ENCODE assay signal across 29 mouse cellular contexts in genomic region chr6:145636682-145637081, GRCm38 (mm10). TPM values are rescaled to one million over a fixed set of nuclear protein-coding genes. Genes with fewer than 3 reads are reported as not detected.
DNase-seq lines count a peak whose midpoint lies in the region; ATAC-seq and TF ChIP-seq lines count a peak whose summit lies in the region.
"Had no signal": no experiment of that assay in that cellular context is flagged by ENCODE, and none has a peak within 500 bp of the region (broad histone marks: within the 10 kb centered on the region; RNA-seq: fewer than 3 reads in every experiment).

No protein-coding gene starts in this region.

- 58% methylated on average over 4 of the region's 4 CpGs for WGBS in intestine, embryonic 15.5 days
- WGBS in intestine, postnatal 0 days, result 63% methylated on average over 4 of the region's 4 CpGs
- WGBS in kidney, embryonic 16.5 days, result 42% methylated on average over 4 of the region's 4 CpGs
- WGBS in lung, embryonic 14.5 days, result 46% methylated on average over 4 of the region's 4 CpGs
- WGBS in lung, postnatal 0 days, result 60% methylated on average over 4 of the region's 4 CpGs
- 81% methylated on average over 4 of the region's 4 CpGs for whole genome bisulfite sequencing in embryonic facial prominence, embryonic 10.5 days

- H3K9me3 ChIP-seq in intestine, embryonic 15.5 days, result no peaks in the 10 kb centered on the region
- 0 out of 2 replicates have a peak, but pooled peaks cover 3% of the 10 kb centered on the region for H3K9me3 ChIP-seq in intestine, postnatal 0 days (ENCODE audit: control insufficient read depth)
- peaks cover 6% of the 10 kb centered on the region for H3K9me3 ChIP-seq in kidney, embryonic 16.5 days (ENCODE audit: low read length)
- H3K9me3 ChIP-seq in lung, embryonic 14.5 days (ENCODE audit: low read depth, low read length), result peaks cover 8% of the 10 kb centered on the region; the same call in 1 of the 2 replicates
- no peaks in the 10 kb centered on the region for H3K9me3 ChIP-seq in lung, postnatal 0 days (ENCODE audit: low read length)
- H3K9me3 ChIP-seq in embryonic facial prominence, embryonic 10.5 days, result peaks cover 4% of the 10 kb centered on the region; the same call in 1 of the 2 replicates
- H3K9me3 ChIP-seq: forebrain, embryonic 15.5 days had no signal

- H3K4me3 ChIP-seq in intestine, embryonic 15.5 days (replicated peaks), result no peak overlapping the region
- H3K4me3 ChIP-seq in intestine, postnatal 0 days (ENCODE audit: low read depth, low read length), result no peak overlapping the region
- no peak overlapping the region for H3K4me3 ChIP-seq in kidney, embryonic 16.5 days (ENCODE audit: low read length)
- H3K4me3 ChIP-seq in lung, embryonic 14.5 days (ENCODE audit: low read depth, low read length), result no peak overlapping the region
- no peak overlapping the region for H3K4me3 ChIP-seq in lung, postnatal 0 days (ENCODE audit: low read depth, low read length)
- H3K4me3 ChIP-seq in embryonic facial prominence, embryonic 10.5 days, result no peak overlapping the region
- H3K4me3 ChIP-seq: embryonic facial prominence, embryonic 12.5 days; forebrain, embryonic 13.5 days; forebrain, embryonic 15.5 days had no signal

- no peak for TF ChIP-seq CTCF in intestine, postnatal 0 days (IDR thresholded peaks at IDR 0.05; ENCODE audit: low read depth)
- no peak for TF ChIP-seq CTCF in lung, embryonic 14.5 days (IDR thresholded peaks at IDR 0.05; ENCODE audit: low read depth)
- TF ChIP-seq CTCF in lung, postnatal 0 days (IDR thresholded peaks at IDR 0.05), result no peak

- ATAC-seq in intestine, embryonic 15.5 days, result 0 out of 2 replicates have a peak, but pooled peaks have one; percentile 31
- ATAC-seq in intestine, postnatal 0 days, result no peak
- ATAC-seq in kidney, embryonic 16.5 days (ENCODE audit: low FRiP score, low TSS enrichment), result peak; percentile 53; the same call in 1 of the 2 replicates
- peak; percentile 11; the same call in 1 of the 2 replicates for ATAC-seq in lung, embryonic 14.5 days (ENCODE audit: insufficient read depth)
- ATAC-seq in lung, postnatal 0 days, result no peak
- no peak for ATAC-seq in megakaryocyte-erythroid progenitor cell, adult 5-6 weeks (replicated peaks; ENCODE audit: low FRiP score, low TSS enrichment, poor library complexity, severe bottlenecking)
- ATAC-seq: forebrain, embryonic 13.5 days; forebrain, embryonic 15.5 days had no signal

- TF ChIP-seq EP300 in lung, postnatal 0 days (IDR thresholded peaks at IDR 0.05), result no peak

- H3K27me3 ChIP-seq in intestine, embryonic 15.5 days (replicated peaks), result no peaks in the 10 kb centered on the region
- H3K27me3 ChIP-seq in intestine, postnatal 0 days (replicated peaks; ENCODE audit: control insufficient read depth, insufficient read depth, low read length), result no peaks in the 10 kb centered on the region
- H3K27me3 ChIP-seq in kidney, embryonic 16.5 days (ENCODE audit: insufficient read depth, low read length), result no peaks in the 10 kb centered on the region
- H3K27me3 ChIP-seq in lung, embryonic 14.5 days (ENCODE audit: insufficient read depth, low read length), result no peaks in the 10 kb centered on the region
- no peaks in the 10 kb centered on the region for H3K27me3 ChIP-seq in lung, postnatal 0 days (replicated peaks; ENCODE audit: insufficient read depth, low read length)
- H3K27me3 ChIP-seq in embryonic facial prominence, embryonic 10.5 days (replicated peaks; ENCODE audit: low read depth, poor library complexity, severe bottlenecking), result no peaks in the 10 kb centered on the region
- H3K27me3 ChIP-seq: embryonic facial prominence, embryonic 12.5 days; forebrain, embryonic 13.5 days; forebrain, embryonic 15.5 days had no signal

- no peak overlapping the region for H3K9ac ChIP-seq in intestine, embryonic 15.5 days
- H3K9ac ChIP-seq in intestine, postnatal 0 days (ENCODE audit: low read depth, low read length), result no peak overlapping the region
- no peak overlapping the region for H3K9ac ChIP-seq in kidney, embryonic 16.5 days (replicated peaks; ENCODE audit: low read length)
- no peak overlapping the region for H3K9ac ChIP-seq in lung, embryonic 14.5 days
- H3K9ac ChIP-seq in lung, postnatal 0 days (replicated peaks; ENCODE audit: low read depth), result no peak overlapping the region
- H3K9ac ChIP-seq: embryonic facial prominence, embryonic 12.5 days; forebrain, embryonic 13.5 days; forebrain, embryonic 15.5 days had no signal

- no peak overlapping the region for H3K4me2 ChIP-seq in intestine, embryonic 15.5 days (replicated peaks)
- H3K4me2 ChIP-seq in intestine, postnatal 0 days (replicated peaks; ENCODE audit: low read depth), result no peak overlapping the region
- H3K4me2 ChIP-seq in kidney, embryonic 16.5 days (replicated peaks; ENCODE audit: low read depth, low read length), result no peak overlapping the region
- H3K4me2 ChIP-seq in lung, embryonic 14.5 days, result no peak overlapping the region
- H3K4me2 ChIP-seq in lung, postnatal 0 days (replicated peaks; ENCODE audit: low read depth, low read length), result no peak overlapping the region
- H3K4me2 ChIP-seq: embryonic facial prominence, embryonic 12.5 days; forebrain, embryonic 13.5 days; forebrain, embryonic 15.5 days had no signal

- H3K27ac ChIP-seq in intestine, embryonic 15.5 days, result no peak overlapping the region
- no peak overlapping the region for H3K27ac ChIP-seq in intestine, postnatal 0 days (ENCODE audit: low read depth, low read length)
- no peak overlapping the region for H3K27ac ChIP-seq in kidney, embryonic 16.5 days (ENCODE audit: low read length)
- no peak overlapping the region; the same call in 1 of the 2 replicates for H3K27ac ChIP-seq in lung, embryonic 14.5 days (ENCODE audit: low read depth)
- H3K27ac ChIP-seq in lung, postnatal 0 days (ENCODE audit: low read length), result no peak overlapping the region
- 0 out of 2 replicates have a peak overlapping the region, but pooled peaks have one; percentile 8 for H3K27ac ChIP-seq in embryonic facial prominence, embryonic 10.5 days (replicated peaks)
- H3K27ac ChIP-seq: embryonic facial prominence, embryonic 12.5 days; forebrain, embryonic 13.5 days; forebrain, embryonic 15.5 days had no signal

- H3K4me1 ChIP-seq in intestine, embryonic 15.5 days (replicated peaks), result 0 out of 2 replicates have a peak, but pooled peaks cover 3% of the 10 kb centered on the region
- H3K4me1 ChIP-seq in intestine, postnatal 0 days (replicated peaks; ENCODE audit: control insufficient read depth, insufficient read depth, low read length), result no peaks in the 10 kb centered on the region
- peaks cover 3% of the 10 kb centered on the region; the same call in 1 of the 2 replicates for H3K4me1 ChIP-seq in kidney, embryonic 16.5 days (ENCODE audit: insufficient read depth, low read length)
- peaks cover 16% of the 10 kb centered on the region for H3K4me1 ChIP-seq in lung, embryonic 14.5 days (ENCODE audit: insufficient read depth)
- H3K4me1 ChIP-seq in lung, postnatal 0 days (ENCODE audit: insufficient read depth, low read depth, low read length), result no peaks in the 10 kb centered on the region
- H3K4me1 ChIP-seq in embryonic facial prominence, embryonic 10.5 days, result no peaks in the 10 kb centered on the region
- H3K4me1 ChIP-seq: embryonic facial prominence, embryonic 12.5 days; forebrain, embryonic 13.5 days; forebrain, embryonic 15.5 days had no signal

- H3K36me3 ChIP-seq in intestine, embryonic 15.5 days, result no peaks in the 10 kb centered on the region
- no peaks in the 10 kb centered on the region for H3K36me3 ChIP-seq in intestine, postnatal 0 days (ENCODE audit: control insufficient read depth, insufficient read depth)
- no peaks in the 10 kb centered on the region for H3K36me3 ChIP-seq in kidney, embryonic 16.5 days (ENCODE audit: insufficient read depth, low read length)
- H3K36me3 ChIP-seq in lung, embryonic 14.5 days (ENCODE audit: insufficient read depth), result no peaks in the 10 kb centered on the region
- no peaks in the 10 kb centered on the region for H3K36me3 ChIP-seq in lung, postnatal 0 days (ENCODE audit: insufficient read depth, low read length)
- H3K36me3 ChIP-seq in embryonic facial prominence, embryonic 10.5 days (replicated peaks), result no peaks in the 10 kb centered on the region
- H3K36me3 ChIP-seq: embryonic facial prominence, embryonic 12.5 days; forebrain, embryonic 15.5 days had no signal

- no peak for DNase-seq in kidney, adult 8-10 months
- peak; percentile 45 for DNase-seq in lung, embryonic 14.5 days
- DNase-seq in lung, postnatal 0 days (ENCODE audit: low spot score), result no peak
- DNase-seq in embryonic facial prominence, embryonic 10.5 days (ENCODE audit: low spot score), result no peak
- DNase-seq: adrenal gland, adult 2 months; adrenal gland, postnatal 10 days; adrenal gland, postnatal 25 days; cerebellum, adult 11 months; cerebellum, adult 18-20 months; cerebellum, adult 8-10 months; cerebellum, adult 9-11 months; cerebellum, postnatal 14 days; cerebellum, postnatal 36 days; embryo, embryonic 11 days had no signal

RNA-seq across cellular contexts. Expression of gene Tuba3b, which starts 21.1 kb away (rescaled TPM):
- not detected in 2 replicates for polyA plus RNA-seq in intestine, embryonic 15.5 days (2015; fragmentation: Nextera tagmentation; extraction: Ambion mirVana)
- not detected in 2 replicates for polyA plus RNA-seq in intestine, postnatal 0 days (2015; fragmentation: Nextera tagmentation; extraction: Ambion mirVana)
- 0.31 TPM in 1 of 2 replicates, not detected in the other for polyA plus RNA-seq in kidney, embryonic 16.5 days (2015; fragmentation: Nextera tagmentation; extraction: Ambion mirVana)
- not detected in 2 replicates for polyA plus RNA-seq in lung, embryonic 14.5 days (2014; fragmentation: Nextera tagmentation; extraction: Ambion mirVana)
- polyA plus RNA-seq in lung, postnatal 0 days (2015; fragmentation: Nextera tagmentation; extraction: Ambion mirVana), result not detected in 2 replicates
- not detected in 2 replicates for polyA plus RNA-seq in embryonic facial prominence, embryonic 10.5 days (2016; fragmentation: Nextera tagmentation; extraction: Ambion mirVana)
- total RNA-seq in megakaryocyte-erythroid progenitor cell, adult 5-6 weeks (2014; fragmentation: Nextera tagmentation), result not detected in 2 replicates
- total RNA-seq in megakaryocyte-erythroid progenitor cell, adult 5-6 weeks (2017), result not detected in 2 replicates
- total RNA-seq: adrenal gland, adult 2 months; adrenal gland, postnatal 10 days; adrenal gland, postnatal 25 days; adrenal gland, postnatal 4 days; common myeloid progenitor, adult 5-6 weeks had no signal
- polyA plus RNA-seq: adrenal gland, adult 2 months; brain, embryonic 14.5 days; embryonic facial prominence, embryonic 12.5 days; embryonic facial prominence, embryonic 14.5 days; forebrain, embryonic 11.5 days; forebrain, embryonic 13.5 days; forebrain, embryonic 15.5 days had no signal

RNA-seq across cellular contexts. Expression of gene Lmntd1, which starts 22.6 kb away (rescaled TPM):
- 0.73 and 0.80 TPM in 2 replicates for polyA plus RNA-seq in intestine, embryonic 15.5 days (2015; fragmentation: Nextera tagmentation; extraction: Ambion mirVana)
- polyA plus RNA-seq in intestine, postnatal 0 days (2015; fragmentation: Nextera tagmentation; extraction: Ambion mirVana), result 0.29 and 0.61 TPM in 2 replicates
- 1.6 and 1.8 TPM in 2 replicates for polyA plus RNA-seq in kidney, embryonic 16.5 days (2015; fragmentation: Nextera tagmentation; extraction: Ambion mirVana)
- polyA plus RNA-seq in lung, embryonic 14.5 days (2014; fragmentation: Nextera tagmentation; extraction: Ambion mirVana), result 0.29 and 1.0 TPM in 2 replicates
- 0.74 and 0.81 TPM in 2 replicates for polyA plus RNA-seq in lung, postnatal 0 days (2015; fragmentation: Nextera tagmentation; extraction: Ambion mirVana)
- 0.15 TPM in 1 of 2 replicates, not detected in the other for polyA plus RNA-seq in embryonic facial prominence, embryonic 10.5 days (2016; fragmentation: Nextera tagmentation; extraction: Ambion mirVana)
- total RNA-seq in megakaryocyte-erythroid progenitor cell, adult 5-6 weeks (2014; fragmentation: Nextera tagmentation), result not detected in 2 replicates
- total RNA-seq in megakaryocyte-erythroid progenitor cell, adult 5-6 weeks (2017), result not detected in 2 replicates
- total RNA-seq: common myeloid progenitor, adult 5-6 weeks; ES-E14; MEL had no signal
- polyA plus RNA-seq: C2C12 had no signal

Comparison
In these comparisons a context has a peak if more than half of its experiments do, and no peak if none do; other contexts are left out.
1. ATAC-seq: peak in intestine, embryonic 15.5 days (single experiment), kidney, embryonic 16.5 days (single experiment) and lung, embryonic 14.5 days (single experiment); none in intestine, postnatal 0 days (single experiment), lung, postnatal 0 days (single experiment) and megakaryocyte-erythroid progenitor cell, adult 5-6 weeks (single experiment).